Mouse (Mus musculus) lung, postnatal 0 days (tissue): ENCODE results near the gene Ccsap.

Source experiments
- CTCF ChIP-seq: IDR thresholded peaks from 2 replicates; pipeline ENCODE4 v1.5.1; 2016; ENCODE audit warnings: antibody characterized with exemption, mild to moderate bottlenecking
- EP300 ChIP-seq: IDR thresholded peaks from 2 replicates; pipeline ENCODE4 v1.6.1; 2016; ENCODE audit warnings: antibody characterized with exemption, mild to moderate bottlenecking, control low read depth

DNA sequence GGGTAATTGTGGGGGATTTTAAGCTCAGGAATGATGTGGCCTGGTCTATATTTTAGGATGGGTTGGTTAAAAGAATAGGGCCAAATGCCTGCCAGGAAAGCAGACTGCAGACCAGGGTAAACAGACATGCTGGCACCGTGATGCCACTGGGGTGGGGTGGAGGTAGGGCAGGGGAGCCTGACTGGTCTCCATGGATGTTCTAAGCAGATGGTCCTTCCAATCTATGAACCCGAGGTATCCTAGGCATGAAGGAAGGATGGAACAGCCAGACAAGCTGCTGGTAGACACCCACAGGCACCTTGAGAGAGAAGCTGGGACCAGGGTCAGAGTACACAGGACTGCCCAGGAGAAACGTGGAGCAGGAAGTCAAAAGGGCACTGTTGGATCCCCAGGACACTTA, 12.5 kb downstream of the Ccsap start:
- TF ChIP-seq CTCF (no peak), EP300 (no peak)
